ENCODE assay signal across 9 mouse cellular contexts in genomic region chr13:57779146-57779545, GRCm38 (mm10).
DNase-seq lines count a peak whose midpoint lies in the region; ATAC-seq and TF ChIP-seq lines count a peak whose summit lies in the region.
"Had no signal": no experiment of that assay in that cellular context is flagged by ENCODE, and none has a peak within 500 bp of the region (broad histone marks: within the 10 kb centered on the region; RNA-seq: fewer than 3 reads in every experiment).

No protein-coding gene starts in this region.

- no peak overlapping the region for H3K4me3 ChIP-seq in forebrain, postnatal 0 days (ENCODE audit: low read depth, low read length)
- H3K4me3 ChIP-seq in forebrain, embryonic 13.5 days = no peak overlapping the region
- H3K4me3 ChIP-seq in midbrain, embryonic 13.5 days (replicated peaks) = no peak overlapping the region
- H3K4me3 ChIP-seq in midbrain, embryonic 16.5 days (ENCODE audit: low read depth, low read length) = no peak overlapping the region
- H3K4me3 ChIP-seq in forebrain, embryonic 14.5 days (ENCODE audit: low read depth, low read length) = no peak overlapping the region

- H3K4me2 ChIP-seq in forebrain, postnatal 0 days (ENCODE audit: low read depth) = no peak overlapping the region
- H3K4me2 ChIP-seq in forebrain, embryonic 13.5 days = no peak overlapping the region
- no peak overlapping the region for H3K4me2 ChIP-seq in midbrain, embryonic 13.5 days (replicated peaks)
- no peak overlapping the region for H3K4me2 ChIP-seq in midbrain, embryonic 16.5 days (ENCODE audit: low read length)
- no peak overlapping the region for H3K4me2 ChIP-seq in forebrain, embryonic 14.5 days (ENCODE audit: low read length)

- no peaks in the 10 kb centered on the region for H3K36me3 ChIP-seq in forebrain, postnatal 0 days (ENCODE audit: insufficient read depth)
- H3K36me3 ChIP-seq in forebrain, embryonic 13.5 days (ENCODE audit: poor library complexity, severe bottlenecking) = no peaks in the 10 kb centered on the region
- H3K36me3 ChIP-seq in midbrain, embryonic 13.5 days = no peaks in the 10 kb centered on the region
- no peaks in the 10 kb centered on the region for H3K36me3 ChIP-seq in midbrain, embryonic 16.5 days (ENCODE audit: control insufficient read depth, insufficient read depth, low read length)
- H3K36me3 ChIP-seq in forebrain, embryonic 14.5 days (ENCODE audit: control insufficient read depth, insufficient read depth, low read length) = no peaks in the 10 kb centered on the region

- no peak overlapping the region for H3K9ac ChIP-seq in forebrain, postnatal 0 days
- H3K9ac ChIP-seq in forebrain, embryonic 13.5 days = no peak overlapping the region
- H3K9ac ChIP-seq in midbrain, embryonic 13.5 days (replicated peaks) = no peak overlapping the region
- no peak overlapping the region for H3K9ac ChIP-seq in midbrain, embryonic 16.5 days (ENCODE audit: low read depth, low read length)
- H3K9ac ChIP-seq in forebrain, embryonic 14.5 days (ENCODE audit: low read length) = no peak overlapping the region

- peak; percentile 37 for DNase-seq in forebrain, postnatal 0 days
- DNase-seq in cerebellum, postnatal 25 days = peak; percentile 71 to 83
- peak; percentile 53 for DNase-seq in right cerebral cortex, postnatal 14 days
- DNase-seq in T-cell, adult 2 months (ENCODE audit: low spot score) = no peak
- DNase-seq in forebrain, embryonic 14.5 days (ENCODE audit: low spot score) = no peak

- WGBS in forebrain, postnatal 0 days = 73% methylated on average over 4 of the region's 4 CpGs
- WGBS in forebrain, embryonic 13.5 days = 76% methylated on average over 4 of the region's 4 CpGs
- WGBS in midbrain, embryonic 13.5 days = 75% methylated on average over 4 of the region's 4 CpGs
- WGBS in midbrain, embryonic 16.5 days = 67% methylated on average over 4 of the region's 4 CpGs
- 80% methylated on average over 4 of the region's 4 CpGs for WGBS in forebrain, embryonic 14.5 days

- peaks cover 13% of the 10 kb centered on the region for H3K4me1 ChIP-seq in forebrain, postnatal 0 days (ENCODE audit: insufficient read depth)
- no peaks in the 10 kb centered on the region for H3K4me1 ChIP-seq in forebrain, embryonic 13.5 days
- H3K4me1 ChIP-seq in midbrain, embryonic 13.5 days (replicated peaks) = peaks cover 25% of the 10 kb centered on the region
- H3K4me1 ChIP-seq in midbrain, embryonic 16.5 days (ENCODE audit: control insufficient read depth, insufficient read depth, low read length) = peaks cover 19% of the 10 kb centered on the region
- no peaks in the 10 kb centered on the region; the same call in 1 of the 2 replicates for H3K4me1 ChIP-seq in forebrain, embryonic 14.5 days (ENCODE audit: control insufficient read depth, insufficient read depth, low read length)

- no peak overlapping the region for H3K27ac ChIP-seq in forebrain, postnatal 0 days (ENCODE audit: low read depth, low read length)
- no peak overlapping the region for H3K27ac ChIP-seq in forebrain, embryonic 13.5 days
- no peak overlapping the region for H3K27ac ChIP-seq in midbrain, embryonic 13.5 days
- H3K27ac ChIP-seq in midbrain, embryonic 16.5 days (ENCODE audit: low read length) = no peak overlapping the region
- H3K27ac ChIP-seq in forebrain, embryonic 14.5 days (ENCODE audit: low read depth, low read length) = no peak overlapping the region

- peak; percentile 56 for ATAC-seq in forebrain, postnatal 0 days
- no peak for ATAC-seq in forebrain, embryonic 13.5 days
- peak; percentile 32; the same call in 1 of the 2 replicates for ATAC-seq in midbrain, embryonic 13.5 days
- no peak for ATAC-seq in midbrain, embryonic 16.5 days
- ATAC-seq in forebrain, embryonic 14.5 days = no peak
- ATAC-seq: forebrain, embryonic 16.5 days had no signal

- peak; percentile 52 for TF ChIP-seq CTCF in forebrain, postnatal 0 days (IDR thresholded peaks at IDR 0.05; ENCODE audit: low read depth)

- no peaks in the 10 kb centered on the region for H3K27me3 ChIP-seq in forebrain, postnatal 0 days (ENCODE audit: insufficient read depth, low read length)
- no peaks in the 10 kb centered on the region for H3K27me3 ChIP-seq in forebrain, embryonic 13.5 days
- no peaks in the 10 kb centered on the region for H3K27me3 ChIP-seq in midbrain, embryonic 13.5 days
- H3K27me3 ChIP-seq in midbrain, embryonic 16.5 days (ENCODE audit: control insufficient read depth, insufficient read depth, low read depth, low read length) = no peaks in the 10 kb centered on the region
- H3K27me3 ChIP-seq in forebrain, embryonic 14.5 days (replicated peaks; ENCODE audit: control insufficient read depth, insufficient read depth, low read length) = no peaks in the 10 kb centered on the region

- no peaks in the 10 kb centered on the region for H3K9me3 ChIP-seq in forebrain, postnatal 0 days (ENCODE audit: low read length)
- H3K9me3 ChIP-seq in forebrain, embryonic 13.5 days (replicated peaks) = no peaks in the 10 kb centered on the region
- no peaks in the 10 kb centered on the region for H3K9me3 ChIP-seq in midbrain, embryonic 13.5 days
- H3K9me3 ChIP-seq in midbrain, embryonic 16.5 days (replicated peaks; ENCODE audit: control insufficient read depth, low read length, poor library complexity, severe bottlenecking) = no peaks in the 10 kb centered on the region
- no peaks in the 10 kb centered on the region for H3K9me3 ChIP-seq in forebrain, embryonic 14.5 days (replicated peaks; ENCODE audit: control insufficient read depth, low read length)

Comparison
In these comparisons a context has a peak if more than half of its experiments do, and no peak if none do; other contexts are left out.
1. ATAC-seq: peak in forebrain, postnatal 0 days (single experiment) and midbrain, embryonic 13.5 days (single experiment); none in forebrain, embryonic 13.5 days (single experiment), midbrain, embryonic 16.5 days (single experiment) and forebrain, embryonic 14.5 days (single experiment).
2. DNase-seq: peak in forebrain, postnatal 0 days (single experiment), cerebellum, postnatal 25 days (2 of 2) and right cerebral cortex, postnatal 14 days (single experiment); none in T-cell, adult 2 months (single experiment) and forebrain, embryonic 14.5 days (single experiment).